Mouse (Mus musculus): ENCODE measurements around the gene Fmo5. TPM values are rescaled to one million over a fixed set of nuclear protein-coding genes. Genes with fewer than 3 reads are reported as not detected.
A peak's percentile ranks its signal among the peaks of the same experiment; 100 is the strongest.

Gene Fmo5
- polyA plus RNA-seq, 1 experiment from 2014 or later: 1.3 TPM

- H3K9me3 ChIP-seq (ENCODE audit: control insufficient read depth, low read length): no peaks in the 10 kb centered on the region
- ATAC-seq (ENCODE audit: insufficient number of reproducible peaks, low FRiP score, low TSS enrichment, low read depth) (peak; percentile 61), DNase-seq (ENCODE audit: low spot score) (no peak)
- H3K27ac ChIP-seq (replicated peaks; ENCODE audit: low read depth, low read length): no peak overlapping the region
- peak overlapping the region; percentile 79 for H3K4me2 ChIP-seq (ENCODE audit: low read depth, severe bottlenecking)
- no peaks in the 10 kb centered on the region for H3K36me3 ChIP-seq (ENCODE audit: control insufficient read depth, insufficient read depth, low read length)
- H3K27me3 ChIP-seq (ENCODE audit: control insufficient read depth, insufficient read depth, low read length): no peaks in the 10 kb centered on the region
- peak overlapping the region; percentile 52 for H3K9ac ChIP-seq (ENCODE audit: low read length)
- peak overlapping the region; percentile 86 for H3K4me3 ChIP-seq (ENCODE audit: low read depth, low read length)
- under 1% methylated on average over 49 of the region's 50 CpGs for WGBS
- H3K4me1 ChIP-seq (ENCODE audit: control insufficient read depth, insufficient read depth, low read length): no peaks in the 10 kb centered on the region
Measured at GRCm38 (mm10) chr3:97658426-97659193, 30.0 kb downstream of the Fmo5 start.

- Histone ChIP-seq H3K9me3 (ENCODE audit: control insufficient read depth, low read length) (no peaks in the 10 kb centered on the region), H3K27ac (replicated peaks; ENCODE audit: low read depth, low read length) (no peak overlapping the region), H3K36me3 (ENCODE audit: control insufficient read depth, insufficient read depth, low read length) (no peaks in the 10 kb centered on the region; the same call in 1 of the 2 replicates), H3K9ac (ENCODE audit: low read length) (no peak overlapping the region), H3K4me3 (ENCODE audit: low read depth, low read length) (no peak overlapping the region), H3K4me1 (ENCODE audit: control insufficient read depth, insufficient read depth, low read length) (no peaks in the 10 kb centered on the region), H3K27me3 (ENCODE audit: control insufficient read depth, insufficient read depth, low read length) (no peaks in the 10 kb centered on the region), H3K4me2 (ENCODE audit: low read depth, severe bottlenecking) (no peak overlapping the region)
- DNase-seq (ENCODE audit: low spot score) (no peak), ATAC-seq (ENCODE audit: insufficient number of reproducible peaks, low FRiP score, low TSS enrichment, low read depth) (no peak)
- 92% methylated on average over 7 of the region's 7 CpGs for WGBS
Measured at GRCm38 (mm10) chr3:97659746-97660145, 31.1 kb downstream of the Fmo5 start.

GRCm38 (mm10) chr3:97661206-97661605 lies 32.6 kb downstream of the Fmo5 start:
- Histone ChIP-seq H3K9ac (ENCODE audit: low read length) (no peak overlapping the region), H3K27me3 (ENCODE audit: control insufficient read depth, insufficient read depth, low read length) (no peaks in the 10 kb centered on the region), H3K27ac (replicated peaks; ENCODE audit: low read depth, low read length) (no peak overlapping the region), H3K4me2 (ENCODE audit: low read depth, severe bottlenecking) (no peak overlapping the region), H3K9me3 (ENCODE audit: control insufficient read depth, low read length) (no peaks in the 10 kb centered on the region), H3K4me3 (ENCODE audit: low read depth, low read length) (no peak overlapping the region), H3K36me3 (ENCODE audit: control insufficient read depth, insufficient read depth, low read length) (no peaks in the 10 kb centered on the region; the same call in 1 of the 2 replicates), H3K4me1 (ENCODE audit: control insufficient read depth, insufficient read depth, low read length) (no peaks in the 10 kb centered on the region)
- DNase-seq (ENCODE audit: low spot score): no peak
- WGBS: 57% methylated on average over 8 of the region's 8 CpGs
- ATAC-seq (ENCODE audit: insufficient number of reproducible peaks, low FRiP score, low TSS enrichment, low read depth): no peak

- Histone ChIP-seq H3K4me2 (ENCODE audit: low read depth, severe bottlenecking) (no peak overlapping the region), H3K27me3 (ENCODE audit: control insufficient read depth, insufficient read depth, low read length) (no peaks in the 10 kb centered on the region), H3K4me3 (ENCODE audit: low read depth, low read length) (no peak overlapping the region), H3K9ac (ENCODE audit: low read length) (no peak overlapping the region), H3K27ac (replicated peaks; ENCODE audit: low read depth, low read length) (no peak overlapping the region), H3K9me3 (ENCODE audit: control insufficient read depth, low read length) (no peaks in the 10 kb centered on the region), H3K4me1 (ENCODE audit: control insufficient read depth, insufficient read depth, low read length) (no peaks in the 10 kb centered on the region), H3K36me3 (ENCODE audit: control insufficient read depth, insufficient read depth, low read length) (peaks cover 3% of the 10 kb centered on the region; the same call in 1 of the 2 replicates)
- no peak for ATAC-seq (ENCODE audit: insufficient number of reproducible peaks, low FRiP score, low TSS enrichment, low read depth)
- WGBS: 89% methylated on average over 9 of the region's 9 CpGs
- no peak for DNase-seq (ENCODE audit: low spot score)
Measured at GRCm38 (mm10) chr3:97665525-97665924, 36.9 kb downstream of the Fmo5 start.

- H3K4me3 ChIP-seq (ENCODE audit: low read depth, low read length): no peak overlapping the region
- H3K27me3 ChIP-seq (ENCODE audit: control insufficient read depth, insufficient read depth, low read length): no peaks in the 10 kb centered on the region
- H3K27ac ChIP-seq (replicated peaks; ENCODE audit: low read depth, low read length): no peak overlapping the region
- H3K9me3 ChIP-seq (ENCODE audit: control insufficient read depth, low read length): no peaks in the 10 kb centered on the region
- no peak for DNase-seq (ENCODE audit: low spot score)
- H3K4me2 ChIP-seq (ENCODE audit: low read depth, severe bottlenecking): no peak overlapping the region
- 79% methylated on average over 8 of the region's 8 CpGs for WGBS
- peaks cover 3% of the 10 kb centered on the region; the same call in 1 of the 2 replicates for H3K36me3 ChIP-seq (ENCODE audit: control insufficient read depth, insufficient read depth, low read length)
- no peak overlapping the region for H3K9ac ChIP-seq (ENCODE audit: low read length)
- ATAC-seq (ENCODE audit: insufficient number of reproducible peaks, low FRiP score, low TSS enrichment, low read depth): no peak
- no peaks in the 10 kb centered on the region for H3K4me1 ChIP-seq (ENCODE audit: control insufficient read depth, insufficient read depth, low read length)
Measured at GRCm38 (mm10) chr3:97666154-97666553, 37.5 kb downstream of the Fmo5 start.

GRCm38 (mm10) chr3:97667093-97667675 lies 38.6 kb downstream of the Fmo5 start:
- ATAC-seq (ENCODE audit: insufficient number of reproducible peaks, low FRiP score, low TSS enrichment, low read depth) (no peak), DNase-seq (ENCODE audit: low spot score) (no peak)
- Histone ChIP-seq H3K4me3 (ENCODE audit: low read depth, low read length) (no peak overlapping the region), H3K27me3 (ENCODE audit: control insufficient read depth, insufficient read depth, low read length) (no peaks in the 10 kb centered on the region), H3K36me3 (ENCODE audit: control insufficient read depth, insufficient read depth, low read length) (peaks cover 3% of the 10 kb centered on the region; the same call in 1 of the 2 replicates), H3K4me1 (ENCODE audit: control insufficient read depth, insufficient read depth, low read length) (no peaks in the 10 kb centered on the region), H3K9me3 (ENCODE audit: control insufficient read depth, low read length) (no peaks in the 10 kb centered on the region), H3K27ac (replicated peaks; ENCODE audit: low read depth, low read length) (no peak overlapping the region), H3K9ac (ENCODE audit: low read length) (no peak overlapping the region), H3K4me2 (ENCODE audit: low read depth, severe bottlenecking) (no peak overlapping the region)
- WGBS: 89% methylated on average over 14 of the region's 14 CpGs

GRCm38 (mm10) chr3:97674644-97675110 lies 46.1 kb downstream of the Fmo5 start, which contains the start of gene Gm17651:
Gm17651 (minus strand) TSS chr3:97674694.
- no peak for DNase-seq (ENCODE audit: low spot score)
- Histone ChIP-seq H3K9me3 (ENCODE audit: control insufficient read depth, low read length) (no peaks in the 10 kb centered on the region), H3K4me2 (ENCODE audit: low read depth, severe bottlenecking) (no peak within 1 kb of the TSS), H3K27ac (replicated peaks; ENCODE audit: low read depth, low read length) (no peak within 1 kb of the TSS), H3K9ac (ENCODE audit: low read length) (no peak within 1 kb of the TSS), H3K4me1 (ENCODE audit: control insufficient read depth, insufficient read depth, low read length) (no peaks in the 10 kb centered on the region), H3K27me3 (ENCODE audit: control insufficient read depth, insufficient read depth, low read length) (no peaks in the 10 kb centered on the region), H3K4me3 (ENCODE audit: low read depth, low read length) (no peak within 1 kb of the TSS), H3K36me3 (ENCODE audit: control insufficient read depth, insufficient read depth, low read length) (no peaks in the 10 kb centered on the region)
- 91% methylated on average over 7 of the region's 7 CpGs for WGBS
- ATAC-seq (ENCODE audit: insufficient number of reproducible peaks, low FRiP score, low TSS enrichment, low read depth): no peak

GRCm38 (mm10) chr3:97676126-97676525 lies 47.5 kb downstream of the Fmo5 start:
- Histone ChIP-seq H3K9me3 (ENCODE audit: control insufficient read depth, low read length) (no peaks in the 10 kb centered on the region), H3K4me3 (ENCODE audit: low read depth, low read length) (no peak overlapping the region), H3K27ac (replicated peaks; ENCODE audit: low read depth, low read length) (no peak overlapping the region), H3K36me3 (ENCODE audit: control insufficient read depth, insufficient read depth, low read length) (no peaks in the 10 kb centered on the region), H3K4me2 (ENCODE audit: low read depth, severe bottlenecking) (no peak overlapping the region), H3K9ac (ENCODE audit: low read length) (no peak overlapping the region), H3K4me1 (ENCODE audit: control insufficient read depth, insufficient read depth, low read length) (no peaks in the 10 kb centered on the region), H3K27me3 (ENCODE audit: control insufficient read depth, insufficient read depth, low read length) (no peaks in the 10 kb centered on the region)
- WGBS: 95% methylated on average over 3 of the region's 3 CpGs
- DNase-seq (ENCODE audit: low spot score) (no peak), ATAC-seq (ENCODE audit: insufficient number of reproducible peaks, low FRiP score, low TSS enrichment, low read depth) (no peak)
